ENCODE assay signal across 26 mouse cellular contexts in the genomic region with DNA sequence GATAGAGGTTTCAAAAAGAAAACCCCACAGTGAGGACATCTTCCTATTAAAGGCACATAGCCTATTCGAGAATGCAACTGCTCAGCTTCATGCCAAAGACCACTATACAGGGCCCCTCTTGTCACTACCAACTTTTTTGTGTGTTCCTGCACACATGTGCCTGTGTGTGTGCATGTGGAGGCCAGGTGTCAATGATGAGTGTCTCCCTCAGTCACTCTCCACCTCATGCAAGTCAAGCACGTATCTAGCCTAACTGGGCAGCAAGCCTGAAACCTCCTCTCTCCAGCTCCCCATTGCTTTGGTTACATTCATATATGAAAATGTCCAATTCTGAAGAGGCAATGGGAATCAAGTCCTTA.
DNase-seq lines count a peak whose midpoint lies in the region; ATAC-seq lines count a peak whose summit lies in the region.
"Had no signal": no experiment of that assay in that cellular context is flagged by ENCODE, and none has a peak within 500 bp of the region (broad histone marks: within the 10 kb centered on the region; RNA-seq: fewer than 3 reads in every experiment).

No protein-coding gene starts in this region.

- no peak overlapping the region for H3K27ac ChIP-seq in hindbrain, embryonic 12.5 days
- no peak overlapping the region for H3K27ac ChIP-seq in hindbrain, embryonic 16.5 days (ENCODE audit: low read depth, low read length)
- H3K27ac ChIP-seq in midbrain, embryonic 12.5 days (replicated peaks) = peak overlapping the region; percentile 54; the same call in 1 of the 2 replicates
- no peak overlapping the region for H3K27ac ChIP-seq in midbrain, embryonic 10.5 days (replicated peaks)
- no peak overlapping the region for H3K27ac ChIP-seq in hindbrain, embryonic 14.5 days
- peak overlapping the region; percentile 4; the same call in 1 of the 2 replicates for H3K27ac ChIP-seq in midbrain, embryonic 14.5 days (replicated peaks; ENCODE audit: low read depth, low read length)
- H3K27ac ChIP-seq: embryonic facial prominence, embryonic 10.5 days; embryonic facial prominence, embryonic 13.5 days; forebrain, embryonic 12.5 days; forebrain, embryonic 15.5 days; heart, embryonic 15.5 days; intestine, embryonic 15.5 days had no signal

- no peaks in the 10 kb centered on the region for H3K27me3 ChIP-seq in hindbrain, embryonic 12.5 days
- H3K27me3 ChIP-seq in hindbrain, embryonic 16.5 days (replicated peaks; ENCODE audit: control insufficient read depth, insufficient read depth, low read length) = no peaks in the 10 kb centered on the region
- H3K27me3 ChIP-seq in midbrain, embryonic 12.5 days = no peaks in the 10 kb centered on the region
- H3K27me3 ChIP-seq in midbrain, embryonic 10.5 days (ENCODE audit: low read depth, poor library complexity, severe bottlenecking) = no peaks in the 10 kb centered on the region
- H3K27me3 ChIP-seq in hindbrain, embryonic 14.5 days (ENCODE audit: control insufficient read depth, insufficient read depth, low read length) = no peaks in the 10 kb centered on the region
- no peaks in the 10 kb centered on the region for H3K27me3 ChIP-seq in midbrain, embryonic 14.5 days (ENCODE audit: control insufficient read depth, insufficient read depth, low read length)
- H3K27me3 ChIP-seq: embryonic facial prominence, embryonic 13.5 days; forebrain, embryonic 12.5 days; forebrain, embryonic 15.5 days; heart, embryonic 12.5 days; heart, embryonic 15.5 days; intestine, embryonic 15.5 days had no signal

- H3K4me3 ChIP-seq in hindbrain, embryonic 12.5 days = no peak overlapping the region
- H3K4me3 ChIP-seq in hindbrain, embryonic 16.5 days (ENCODE audit: low read length) = no peak overlapping the region
- H3K4me3 ChIP-seq in midbrain, embryonic 12.5 days = no peak overlapping the region
- no peak overlapping the region for H3K4me3 ChIP-seq in midbrain, embryonic 10.5 days
- H3K4me3 ChIP-seq in hindbrain, embryonic 14.5 days (replicated peaks; ENCODE audit: low read length) = no peak overlapping the region
- no peak overlapping the region for H3K4me3 ChIP-seq in midbrain, embryonic 14.5 days (replicated peaks; ENCODE audit: low read depth, low read length)
- H3K4me3 ChIP-seq: embryonic facial prominence, embryonic 10.5 days; embryonic facial prominence, embryonic 13.5 days; erythroblast, embryonic 14.5 days; forebrain, embryonic 12.5 days; forebrain, embryonic 15.5 days; heart, embryonic 12.5 days; heart, embryonic 15.5 days; intestine, embryonic 15.5 days had no signal

- H3K36me3 ChIP-seq in hindbrain, embryonic 12.5 days = no peaks in the 10 kb centered on the region
- H3K36me3 ChIP-seq in hindbrain, embryonic 16.5 days (ENCODE audit: control insufficient read depth, insufficient read depth, low read length) = no peaks in the 10 kb centered on the region
- no peaks in the 10 kb centered on the region for H3K36me3 ChIP-seq in midbrain, embryonic 12.5 days
- H3K36me3 ChIP-seq in midbrain, embryonic 10.5 days = no peaks in the 10 kb centered on the region
- no peaks in the 10 kb centered on the region for H3K36me3 ChIP-seq in hindbrain, embryonic 14.5 days (replicated peaks; ENCODE audit: control insufficient read depth, insufficient read depth)
- H3K36me3 ChIP-seq in midbrain, embryonic 14.5 days (ENCODE audit: control insufficient read depth, insufficient read depth, low read length) = no peaks in the 10 kb centered on the region
- H3K36me3 ChIP-seq: embryonic facial prominence, embryonic 10.5 days; embryonic facial prominence, embryonic 13.5 days; forebrain, embryonic 12.5 days; forebrain, embryonic 15.5 days; heart, embryonic 12.5 days; heart, embryonic 15.5 days; intestine, embryonic 15.5 days had no signal

- ATAC-seq in hindbrain, embryonic 12.5 days (ENCODE audit: low FRiP score) = peak; percentile 38
- no peak for ATAC-seq in hindbrain, embryonic 16.5 days
- ATAC-seq in midbrain, embryonic 12.5 days (ENCODE audit: low FRiP score, low read depth) = peak; percentile 42
- ATAC-seq in hindbrain, embryonic 14.5 days (ENCODE audit: low FRiP score) = peak; percentile 8; the same call in 1 of the 2 replicates
- peak; percentile 35; the same call in 1 of the 2 replicates for ATAC-seq in midbrain, embryonic 14.5 days (ENCODE audit: low FRiP score, low TSS enrichment)
- ATAC-seq: CD4-positive, CD25-positive, alpha-beta regulatory T cell, adult 4 months; intestine, embryonic 15.5 days had no signal

- 68% methylated on average over 2 of the region's 2 CpGs for WGBS in hindbrain, embryonic 12.5 days
- WGBS in hindbrain, embryonic 16.5 days = 46% methylated on average over 2 of the region's 2 CpGs
- WGBS in midbrain, embryonic 12.5 days = 64% methylated on average over 2 of the region's 2 CpGs
- WGBS in midbrain, embryonic 10.5 days = 75% methylated on average over 2 of the region's 2 CpGs
- 59% methylated on average over 2 of the region's 2 CpGs for WGBS in hindbrain, embryonic 14.5 days
- WGBS in midbrain, embryonic 14.5 days = 19% methylated on average over 2 of the region's 2 CpGs

- no peak overlapping the region for H3K4me2 ChIP-seq in hindbrain, embryonic 12.5 days (replicated peaks)
- H3K4me2 ChIP-seq in hindbrain, embryonic 16.5 days (ENCODE audit: low read length) = no peak overlapping the region
- no peak overlapping the region for H3K4me2 ChIP-seq in midbrain, embryonic 12.5 days (replicated peaks)
- no peak overlapping the region for H3K4me2 ChIP-seq in hindbrain, embryonic 14.5 days (replicated peaks)
- no peak overlapping the region for H3K4me2 ChIP-seq in midbrain, embryonic 14.5 days (ENCODE audit: low read length)
- H3K4me2 ChIP-seq: embryonic facial prominence, embryonic 13.5 days; forebrain, embryonic 12.5 days; forebrain, embryonic 15.5 days; heart, embryonic 12.5 days; heart, embryonic 15.5 days; intestine, embryonic 15.5 days had no signal

- H3K9me3 ChIP-seq in hindbrain, embryonic 12.5 days (replicated peaks) = no peaks in the 10 kb centered on the region
- H3K9me3 ChIP-seq in hindbrain, embryonic 16.5 days (ENCODE audit: control insufficient read depth, low read length) = no peaks in the 10 kb centered on the region
- H3K9me3 ChIP-seq in midbrain, embryonic 12.5 days = no peaks in the 10 kb centered on the region
- H3K9me3 ChIP-seq in midbrain, embryonic 10.5 days (replicated peaks) = no peaks in the 10 kb centered on the region
- no peaks in the 10 kb centered on the region for H3K9me3 ChIP-seq in hindbrain, embryonic 14.5 days (ENCODE audit: control insufficient read depth, low read length)
- no peaks in the 10 kb centered on the region for H3K9me3 ChIP-seq in midbrain, embryonic 14.5 days (ENCODE audit: control insufficient read depth, low read length)
- H3K9me3 ChIP-seq: embryonic facial prominence, embryonic 10.5 days; embryonic facial prominence, embryonic 13.5 days; forebrain, embryonic 12.5 days; forebrain, embryonic 15.5 days; heart, embryonic 12.5 days; heart, embryonic 15.5 days; intestine, embryonic 15.5 days had no signal

- H3K4me1 ChIP-seq in hindbrain, embryonic 12.5 days = 0 out of 2 replicates have a peak, but pooled peaks cover 4% of the 10 kb centered on the region
- H3K4me1 ChIP-seq in hindbrain, embryonic 16.5 days (ENCODE audit: control insufficient read depth, insufficient read depth, low read depth, low read length) = no peaks in the 10 kb centered on the region
- H3K4me1 ChIP-seq in midbrain, embryonic 12.5 days = peaks cover 6% of the 10 kb centered on the region; the same call in 1 of the 2 replicates
- H3K4me1 ChIP-seq in midbrain, embryonic 10.5 days = peaks cover 14% of the 10 kb centered on the region
- H3K4me1 ChIP-seq in hindbrain, embryonic 14.5 days (replicated peaks; ENCODE audit: control insufficient read depth, insufficient read depth, low read length) = no peaks in the 10 kb centered on the region
- peaks cover 13% of the 10 kb centered on the region for H3K4me1 ChIP-seq in midbrain, embryonic 14.5 days (ENCODE audit: control insufficient read depth, insufficient read depth, low read length)
- H3K4me1 ChIP-seq: embryonic facial prominence, embryonic 10.5 days; embryonic facial prominence, embryonic 13.5 days; forebrain, embryonic 12.5 days; forebrain, embryonic 15.5 days; intestine, embryonic 15.5 days had no signal

- no peak overlapping the region for H3K9ac ChIP-seq in hindbrain, embryonic 12.5 days
- H3K9ac ChIP-seq in hindbrain, embryonic 16.5 days (ENCODE audit: low read depth, low read length) = no peak overlapping the region
- no peak overlapping the region for H3K9ac ChIP-seq in midbrain, embryonic 12.5 days (replicated peaks)
- H3K9ac ChIP-seq in hindbrain, embryonic 14.5 days = no peak overlapping the region
- H3K9ac ChIP-seq in midbrain, embryonic 14.5 days (replicated peaks; ENCODE audit: low read length) = no peak overlapping the region
- H3K9ac ChIP-seq: embryonic facial prominence, embryonic 13.5 days; forebrain, embryonic 12.5 days; forebrain, embryonic 15.5 days; heart, embryonic 12.5 days; heart, embryonic 15.5 days; intestine, embryonic 15.5 days had no signal

- DNase-seq in midbrain, embryonic 10.5 days (ENCODE audit: low spot score) = no peak
- no peak for DNase-seq in hindbrain, embryonic 14.5 days (ENCODE audit: low spot score)
- DNase-seq in midbrain, embryonic 14.5 days = no peak
- DNase-seq in thymus, postnatal 4 days = no peak
- DNase-seq: adrenal gland, adult 2 months; adrenal gland, postnatal 25 days; cerebellum, adult 11-12 months; cerebellum, adult 8-10 months; cerebellum, postnatal 10 days; cerebellum, postnatal 36 days; embryo, embryonic 11 days; gastrocnemius, postnatal 25 days; heart, adult 18-20 months; heart, postnatal 14 days had no signal

Comparison
In these comparisons a context has a peak if more than half of its experiments do, and no peak if none do; other contexts are left out.
1. H3K27ac ChIP-seq: peak in midbrain, embryonic 12.5 days (single experiment) and midbrain, embryonic 14.5 days (single experiment); none in hindbrain, embryonic 12.5 days (single experiment), hindbrain, embryonic 16.5 days (single experiment), midbrain, embryonic 10.5 days (single experiment) and hindbrain, embryonic 14.5 days (single experiment).